Mouse (Mus musculus): ENCODE data around the gene Tubb4b. TPM values are rescaled to one million over a fixed set of nuclear protein-coding genes. Genes with fewer than 3 reads are reported as not detected.

Gene Tubb4b
- total and polyA plus RNA-seq, 2 experiments from 2014 or later: 244 to 665 TPM

GRCm38 (mm10) chr2:25239766-25240165 is 15.3 kb upstream of the Tubb4b start:
- Histone ChIP-seq H3K36me3 (replicated peaks; ENCODE audit: control insufficient read depth, insufficient read depth, low read length) (no peaks in the 10 kb centered on the region), H3K9me3 (replicated peaks; ENCODE audit: control insufficient read depth, low read length) (no peaks in the 10 kb centered on the region), H3K27ac (ENCODE audit: low read depth) (no peak overlapping the region), H3K27me3 (ENCODE audit: control insufficient read depth, insufficient read depth, low read length) (peaks cover 51% of the 10 kb centered on the region), H3K4me2 (ENCODE audit: low read depth, low read length) (no peak overlapping the region), H3K4me3 (ENCODE audit: low read depth, low read length) (no peak overlapping the region), H3K4me1 (ENCODE audit: control insufficient read depth, insufficient read depth) (peaks cover 7% of the 10 kb centered on the region), H3K9ac (replicated peaks; ENCODE audit: low read depth, low read length) (no peak overlapping the region)
- DNase-seq (ENCODE audit: low spot score) (no peak), ATAC-seq (ENCODE audit: insufficient read depth, low read depth) (no peak)
- TF ChIP-seq EP300 (IDR thresholded peaks at IDR 0.05; ENCODE audit: low read depth): no peak
- no peak for TF ChIP-seq CTCF (IDR thresholded peaks at IDR 0.05; ENCODE audit: low read depth)
- WGBS: 77% methylated on average over 3 of the region's 3 CpGs

GRCm38 (mm10) chr2:25238106-25238505 is 13.6 kb upstream of the Tubb4b start:
- peaks cover 47% of the 10 kb centered on the region for H3K27me3 ChIP-seq (ENCODE audit: control insufficient read depth, insufficient read depth, low read length)
- ATAC-seq (ENCODE audit: insufficient read depth, low read depth): no peak
- no peak for TF ChIP-seq EP300 (IDR thresholded peaks at IDR 0.05; ENCODE audit: low read depth)
- TF ChIP-seq CTCF (IDR thresholded peaks at IDR 0.05; ENCODE audit: low read depth): no peak

GRCm38 (mm10) chr2:25237522-25237921 is 13.0 kb upstream of the Tubb4b start:
- WGBS: 47% methylated on average over 4 of the region's 4 CpGs
- peaks cover 41% of the 10 kb centered on the region for H3K27me3 ChIP-seq (ENCODE audit: control insufficient read depth, insufficient read depth, low read length)
- H3K9me3 ChIP-seq (replicated peaks; ENCODE audit: control insufficient read depth, low read length): no peaks in the 10 kb centered on the region
- no peak for TF ChIP-seq EP300 (IDR thresholded peaks at IDR 0.05; ENCODE audit: low read depth)
- TF ChIP-seq CTCF (IDR thresholded peaks at IDR 0.05; ENCODE audit: low read depth): no peak
- no peak overlapping the region for H3K4me3 ChIP-seq (ENCODE audit: low read depth, low read length)
- no peak overlapping the region for H3K9ac ChIP-seq (replicated peaks; ENCODE audit: low read depth, low read length)
- no peak for DNase-seq (ENCODE audit: low spot score)
- peaks cover 7% of the 10 kb centered on the region for H3K4me1 ChIP-seq (ENCODE audit: control insufficient read depth, insufficient read depth)
- H3K4me2 ChIP-seq (ENCODE audit: low read depth, low read length): no peak overlapping the region
- no peak overlapping the region for H3K27ac ChIP-seq (ENCODE audit: low read depth)
- ATAC-seq (ENCODE audit: insufficient read depth, low read depth): no peak
- no peaks in the 10 kb centered on the region for H3K36me3 ChIP-seq (replicated peaks; ENCODE audit: control insufficient read depth, insufficient read depth, low read length)

More at GRCm38 (mm10) chr2:25238106-25238505, 13.6 kb upstream of the Tubb4b start:
- H3K4me2 ChIP-seq (ENCODE audit: low read depth, low read length): no peak overlapping the region
- no peak overlapping the region for H3K9ac ChIP-seq (replicated peaks; ENCODE audit: low read depth, low read length)
- no peaks in the 10 kb centered on the region for H3K36me3 ChIP-seq (replicated peaks; ENCODE audit: control insufficient read depth, insufficient read depth, low read length)
- peaks cover 7% of the 10 kb centered on the region for H3K4me1 ChIP-seq (ENCODE audit: control insufficient read depth, insufficient read depth)
- no peak for DNase-seq (ENCODE audit: low spot score)
- H3K27ac ChIP-seq (ENCODE audit: low read depth): no peak overlapping the region
- no peaks in the 10 kb centered on the region for H3K9me3 ChIP-seq (replicated peaks; ENCODE audit: control insufficient read depth, low read length)
- no peak overlapping the region for H3K4me3 ChIP-seq (ENCODE audit: low read depth, low read length)

GRCm38 (mm10) chr2:25236614-25237013 is 12.1 kb upstream of the Tubb4b start, which contains the start of gene Rnf224:
Gene Rnf224 (minus strand): TSS chr2:25236787.
- Histone ChIP-seq H3K36me3 (replicated peaks; ENCODE audit: control insufficient read depth, insufficient read depth, low read length) (no peaks in the 10 kb centered on the region), H3K27me3 (ENCODE audit: control insufficient read depth, insufficient read depth, low read length) (peaks cover 32% of the 10 kb centered on the region), H3K4me1 (ENCODE audit: control insufficient read depth, insufficient read depth) (peaks cover 7% of the 10 kb centered on the region), H3K9me3 (replicated peaks; ENCODE audit: control insufficient read depth, low read length) (no peaks in the 10 kb centered on the region), H3K4me3 (ENCODE audit: low read depth, low read length) (no peak within 1 kb of the TSS), H3K9ac (replicated peaks; ENCODE audit: low read depth, low read length) (no peak within 1 kb of the TSS), H3K4me2 (ENCODE audit: low read depth, low read length) (no peak within 1 kb of the TSS), H3K27ac (ENCODE audit: low read depth) (no peak within 1 kb of the TSS)
- DNase-seq (ENCODE audit: low spot score): no peak
- ATAC-seq (ENCODE audit: insufficient read depth, low read depth): no peak
- TF ChIP-seq CTCF (IDR thresholded peaks at IDR 0.05; ENCODE audit: low read depth) (no peak), EP300 (IDR thresholded peaks at IDR 0.05; ENCODE audit: low read depth) (no peak)
- 25% methylated on average over 8 of the region's 8 CpGs for WGBS

GRCm38 (mm10) chr2:25234551-25235220 is 10.2 kb upstream of the Tubb4b start:
- DNase-seq (ENCODE audit: low spot score): no peak
- Histone ChIP-seq H3K27ac (ENCODE audit: low read depth) (no peak overlapping the region), H3K4me3 (ENCODE audit: low read depth, low read length) (no peak overlapping the region), H3K36me3 (replicated peaks; ENCODE audit: control insufficient read depth, insufficient read depth, low read length) (no peaks in the 10 kb centered on the region), H3K9ac (replicated peaks; ENCODE audit: low read depth, low read length) (no peak overlapping the region), H3K27me3 (ENCODE audit: control insufficient read depth, insufficient read depth, low read length) (peaks cover 20% of the 10 kb centered on the region), H3K4me1 (ENCODE audit: control insufficient read depth, insufficient read depth) (no peaks in the 10 kb centered on the region), H3K9me3 (replicated peaks; ENCODE audit: control insufficient read depth, low read length) (no peaks in the 10 kb centered on the region), H3K4me2 (ENCODE audit: low read depth, low read length) (no peak overlapping the region)
- WGBS: 49% methylated on average over 5 of the region's 5 CpGs
- ATAC-seq (ENCODE audit: insufficient read depth, low read depth): no peak
- TF ChIP-seq EP300 (IDR thresholded peaks at IDR 0.05; ENCODE audit: low read depth) (no peak), CTCF (IDR thresholded peaks at IDR 0.05; ENCODE audit: low read depth) (no peak)

GRCm38 (mm10) chr2:25234050-25234449 is 9.5 kb upstream of the Tubb4b start, which contains the start of gene Slc34a3:
Gene Slc34a3 (minus strand): TSS chr2:25234364.
- H3K4me2 ChIP-seq (ENCODE audit: low read depth, low read length): no peak within 1 kb of the TSS
- H3K27ac ChIP-seq (ENCODE audit: low read depth): no peak within 1 kb of the TSS
- H3K36me3 ChIP-seq (replicated peaks; ENCODE audit: control insufficient read depth, insufficient read depth, low read length): no peaks in the 10 kb centered on the region
- no peaks in the 10 kb centered on the region for H3K9me3 ChIP-seq (replicated peaks; ENCODE audit: control insufficient read depth, low read length)
- no peak for TF ChIP-seq EP300 (IDR thresholded peaks at IDR 0.05; ENCODE audit: low read depth)
- no peak for TF ChIP-seq CTCF (IDR thresholded peaks at IDR 0.05; ENCODE audit: low read depth)
- H3K27me3 ChIP-seq (ENCODE audit: control insufficient read depth, insufficient read depth, low read length): peaks cover 15% of the 10 kb centered on the region; the same call in 1 of the 2 replicates
- DNase-seq (ENCODE audit: low spot score) (no peak), ATAC-seq (ENCODE audit: insufficient read depth, low read depth) (no peak)
- 64% methylated on average over 3 of the region's 3 CpGs for whole genome bisulfite sequencing
- no peak within 1 kb of the TSS for H3K9ac ChIP-seq (replicated peaks; ENCODE audit: low read depth, low read length)
- no peaks in the 10 kb centered on the region for H3K4me1 ChIP-seq (ENCODE audit: control insufficient read depth, insufficient read depth)
- no peak within 1 kb of the TSS for H3K4me3 ChIP-seq (ENCODE audit: low read depth, low read length)

All from heart, postnatal 0 days (tissue).